In the genomic region with DNA sequence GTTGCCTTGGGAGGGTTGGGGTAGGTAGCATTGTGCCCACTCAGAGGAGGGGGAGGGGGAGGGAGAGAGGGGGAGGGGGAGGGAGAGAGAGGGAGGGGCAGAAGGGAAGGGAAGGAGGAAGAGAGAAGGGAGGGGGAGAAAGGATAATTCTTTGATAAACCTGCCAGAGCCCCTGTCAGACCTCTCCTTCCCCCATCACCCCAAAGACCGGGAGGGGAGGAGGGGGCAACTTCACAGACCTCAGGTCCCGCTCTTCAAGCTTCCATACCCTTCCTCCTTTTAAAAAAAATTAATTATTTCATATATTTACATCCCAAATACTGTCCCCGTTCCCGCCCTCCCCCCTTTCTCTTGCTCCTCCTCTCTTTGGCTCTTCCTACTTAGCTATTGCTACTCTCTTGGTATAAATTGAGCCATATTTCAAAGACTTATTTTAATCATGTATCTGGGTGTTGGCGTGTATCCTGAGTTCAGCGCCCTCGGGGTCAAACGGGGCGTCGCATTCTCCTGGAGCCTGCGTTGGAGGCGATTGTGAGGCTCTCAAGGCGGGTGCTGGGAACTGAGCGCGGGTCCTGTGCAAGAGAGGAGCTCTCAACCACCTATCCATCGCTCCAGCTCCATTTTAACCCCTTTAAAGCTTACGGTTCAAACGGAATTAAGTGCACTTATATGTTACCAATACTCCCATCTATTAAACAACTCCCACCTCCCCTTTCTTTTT, we compare ENCODE assay signal across 8 mouse cellular contexts. TPM values are rescaled to one million over a fixed set of nuclear protein-coding genes. Genes with fewer than 3 reads are reported as not detected.
A peak's percentile ranks its signal among the peaks of the same experiment; 100 is the strongest.
DNase-seq lines count a peak whose midpoint lies in the region; ATAC-seq lines count a peak whose summit lies in the region.

No protein-coding gene starts in this region.

- intact Hi-C loops in left cerebral cortex, postnatal 25 days (cut with DNase I), result loop anchor here (1.0 to 5.0 kb wide), 3 partner anchors 45 to 223 kb away; partner anchors contain the start of genes Hmgb1 and Uspl1

- 74% methylated on average over 18 of the region's 18 CpGs for WGBS in forebrain, embryonic 13.5 days
- WGBS in liver, embryonic 13.5 days (ENCODE audit: insufficient replicate concordance), result 67% methylated on average over 18 of the region's 18 CpGs

- H3K4me3 ChIP-seq in forebrain, embryonic 13.5 days, result peak overlapping the region; percentile 49
- H3K4me3 ChIP-seq in liver, embryonic 13.5 days (replicated peaks), result peak overlapping the region; percentile 60

- H3K4me1 ChIP-seq in forebrain, embryonic 13.5 days, result peaks cover 4% of the 10 kb centered on the region
- H3K4me1 ChIP-seq in liver, embryonic 13.5 days (replicated peaks), result peaks cover 17% of the 10 kb centered on the region

- peak overlapping the region; percentile 85 for H3K27ac ChIP-seq in forebrain, embryonic 13.5 days
- peak overlapping the region; percentile 69 for H3K27ac ChIP-seq in liver, embryonic 13.5 days

- peak; percentile 7; the same call in 1 of the 2 replicates for ATAC-seq in forebrain, embryonic 13.5 days
- ATAC-seq in liver, embryonic 13.5 days (ENCODE audit: low read depth), result no peak

- no peaks in the 10 kb centered on the region for H3K27me3 ChIP-seq in forebrain, embryonic 13.5 days
- H3K27me3 ChIP-seq in liver, embryonic 13.5 days, result no peaks in the 10 kb centered on the region

- peak; percentile 39 for DNase-seq in cerebellum, adult 11-12 months
- DNase-seq in cerebellum, postnatal 4 days (ENCODE audit: low spot score in 2 of 2), result no peak
- DNase-seq in 3T3-L1 (ENCODE audit: low read depth, low spot score), result peak; percentile 36
- no peak for DNase-seq in liver, embryonic 13.5 days
- no peak for DNase-seq in left cerebral cortex, postnatal 25 days (ENCODE audit: low spot score in 2 of 2)
- no peak for DNase-seq in adipocyte (ENCODE audit: low spot score)
- no peak for DNase-seq in embryo, embryonic 10 days (ENCODE audit: low spot score)

- peak overlapping the region; percentile 56 for H3K4me2 ChIP-seq in forebrain, embryonic 13.5 days
- peak overlapping the region; percentile 78 for H3K4me2 ChIP-seq in liver, embryonic 13.5 days

- H3K9me3 ChIP-seq in forebrain, embryonic 13.5 days (replicated peaks), result no peaks in the 10 kb centered on the region
- no peaks in the 10 kb centered on the region for H3K9me3 ChIP-seq in liver, embryonic 13.5 days (replicated peaks)

- no peaks in the 10 kb centered on the region for H3K36me3 ChIP-seq in forebrain, embryonic 13.5 days (ENCODE audit: poor library complexity, severe bottlenecking)
- no peaks in the 10 kb centered on the region for H3K36me3 ChIP-seq in liver, embryonic 13.5 days

- H3K9ac ChIP-seq in forebrain, embryonic 13.5 days, result no peak overlapping the region
- peak overlapping the region; percentile 70 for H3K9ac ChIP-seq in liver, embryonic 13.5 days

RNA-seq across cellular contexts. Expression of gene Alox5ap, which starts 34.8 kb away (rescaled TPM):
- polyA plus RNA-seq in forebrain, embryonic 13.5 days (2015; fragmentation: Nextera tagmentation; extraction: Ambion mirVana), result 5.2 and 7.5 TPM in 2 replicates
- polyA plus RNA-seq in liver, embryonic 13.5 days (2015; fragmentation: Nextera tagmentation; extraction: Ambion mirVana), result 22.5 and 24.7 TPM in 2 replicates
- total RNA-seq in left cerebral cortex, postnatal 25 days (2021), result 10 to 100 TPM in 1 of 2 experiments, 1 to 10 TPM in 1; 6.5 to 13.3 TPM

RNA-seq across cellular contexts. Expression of gene Hmgb1, which starts 45.5 kb away (rescaled TPM):
- polyA plus RNA-seq in forebrain, embryonic 13.5 days (2015; fragmentation: Nextera tagmentation; extraction: Ambion mirVana), result 1,631 and 1,827 TPM in 2 replicates
- 678 and 901 TPM in 2 replicates for polyA plus RNA-seq in liver, embryonic 13.5 days (2015; fragmentation: Nextera tagmentation; extraction: Ambion mirVana)
- 100 to 1,000 TPM; 142 to 143 TPM for total RNA-seq in left cerebral cortex, postnatal 25 days (2021)

RNA-seq across cellular contexts. Expression of gene Uspl1, which starts 45.6 kb away (rescaled TPM):
- polyA plus RNA-seq in forebrain, embryonic 13.5 days (2015; fragmentation: Nextera tagmentation; extraction: Ambion mirVana), result 54.8 and 61.1 TPM in 2 replicates
- 24.2 and 28.6 TPM in 2 replicates for polyA plus RNA-seq in liver, embryonic 13.5 days (2015; fragmentation: Nextera tagmentation; extraction: Ambion mirVana)
- 10 to 100 TPM; 39.8 to 42.1 TPM for total RNA-seq in left cerebral cortex, postnatal 25 days (2021)

Comparison
In these comparisons a context has a peak if more than half of its experiments do, and no peak if none do; other contexts are left out.
1. DNase-seq: peak in cerebellum, adult 11-12 months (single experiment) and 3T3-L1 (single experiment); none in cerebellum, postnatal 4 days (0 of 2), liver, embryonic 13.5 days (single experiment), left cerebral cortex, postnatal 25 days (0 of 2), adipocyte (single experiment) and embryo, embryonic 10 days (single experiment).